Mouse (Mus musculus): ENCODE measurements around the gene Nkain1. TPM values are rescaled to one million over a fixed set of nuclear protein-coding genes. Genes with fewer than 3 reads are reported as not detected.
A peak's percentile ranks its signal among the peaks of the same experiment; 100 is the strongest.

The Nkain1 gene
- polyA plus RNA-seq, 1 experiment from 2014 or later, result 0.12 TPM

- Histone ChIP-seq H3K4me2 (no peak overlapping the region), H3K4me3 (no peak overlapping the region), H3K9ac (no peak overlapping the region), H3K4me1 (peaks cover 11% of the 10 kb centered on the region), H3K9me3 (replicated peaks) (no peaks in the 10 kb centered on the region), H3K27ac (no peak overlapping the region), H3K27me3 (replicated peaks) (peaks cover 35% of the 10 kb centered on the region), H3K36me3 (no peaks in the 10 kb centered on the region)
- no peak for ATAC-seq
- 64% methylated on average over 1 of the region's 1 CpGs for whole genome bisulfite sequencing (ENCODE audit: insufficient replicate concordance)
Observed at GRCm38 (mm10) chr4:130527804-130528203, 46.2 kb downstream of the Nkain1 start.

- no peaks in the 10 kb centered on the region for H3K36me3 ChIP-seq
Observed at GRCm38 (mm10) chr4:130525041-130525440, 48.9 kb downstream of the Nkain1 start.

GRCm38 (mm10) chr4:130521466-130521865 is 52.5 kb downstream of the Nkain1 start:
- Histone ChIP-seq H3K9me3 (replicated peaks) (no peaks in the 10 kb centered on the region), H3K36me3 (no peaks in the 10 kb centered on the region), H3K4me3 (no peak overlapping the region), H3K27ac (no peak overlapping the region), H3K4me2 (no peak overlapping the region), H3K9ac (no peak overlapping the region), H3K27me3 (replicated peaks) (peaks cover 37% of the 10 kb centered on the region), H3K4me1 (peaks cover 18% of the 10 kb centered on the region)
- no peak for ATAC-seq
- WGBS (ENCODE audit: insufficient replicate concordance), result 82% methylated on average over 6 of the region's 6 CpGs

More at GRCm38 (mm10) chr4:130525041-130525440, 48.9 kb downstream of the Nkain1 start:
- no peak overlapping the region for H3K27ac ChIP-seq
- no peak for ATAC-seq
- no peaks in the 10 kb centered on the region for H3K9me3 ChIP-seq (replicated peaks)
- H3K4me2 ChIP-seq, result no peak overlapping the region
- H3K9ac ChIP-seq, result no peak overlapping the region
- H3K27me3 ChIP-seq (replicated peaks), result peaks cover 32% of the 10 kb centered on the region
- H3K4me3 ChIP-seq, result no peak overlapping the region
- WGBS (ENCODE audit: insufficient replicate concordance), result 38% methylated on average over 1 of the region's 1 CpGs
- H3K4me1 ChIP-seq, result peaks cover 10% of the 10 kb centered on the region

GRCm38 (mm10) chr4:130520482-130520851 is 53.5 kb downstream of the Nkain1 start:
- Histone ChIP-seq H3K4me3 (peak overlapping the region; percentile 60), H3K36me3 (no peaks in the 10 kb centered on the region), H3K4me2 (peak overlapping the region; percentile 77), H3K9ac (peak overlapping the region; percentile 18; the same call in 1 of the 2 replicates), H3K9me3 (replicated peaks) (no peaks in the 10 kb centered on the region), H3K27ac (no peak overlapping the region), H3K27me3 (replicated peaks) (peaks cover 27% of the 10 kb centered on the region), H3K4me1 (peaks cover 18% of the 10 kb centered on the region)
- WGBS (ENCODE audit: insufficient replicate concordance), result 1% methylated on average over 9 of the region's 9 CpGs
- peak; percentile 56; the same call in 1 of the 2 replicates for ATAC-seq

GRCm38 (mm10) chr4:130519567-130520481 is 54.1 kb downstream of the Nkain1 start:
- H3K9me3 ChIP-seq (replicated peaks), result no peaks in the 10 kb centered on the region
- H3K36me3 ChIP-seq, result no peaks in the 10 kb centered on the region
- no peak overlapping the region for H3K27ac ChIP-seq
- peak; percentile 94 for ATAC-seq
- H3K4me3 ChIP-seq, result peak overlapping the region; percentile 60
- H3K4me2 ChIP-seq, result peak overlapping the region; percentile 77
- WGBS (ENCODE audit: insufficient replicate concordance), result 5% methylated on average over 40 of the region's 40 CpGs
- peaks cover 18% of the 10 kb centered on the region for H3K4me1 ChIP-seq
- peak overlapping the region; percentile 54 for H3K9ac ChIP-seq
- H3K27me3 ChIP-seq (replicated peaks), result peaks cover 24% of the 10 kb centered on the region

GRCm38 (mm10) chr4:130516490-130516889 is 57.5 kb downstream of the Nkain1 start:
- WGBS (ENCODE audit: insufficient replicate concordance), result 50% methylated on average over 6 of the region's 6 CpGs
- no peak overlapping the region for H3K9ac ChIP-seq
- no peak overlapping the region for H3K27ac ChIP-seq
- no peaks in the 10 kb centered on the region for H3K9me3 ChIP-seq (replicated peaks)
- no peak for ATAC-seq
- H3K4me3 ChIP-seq, result no peak overlapping the region
- peaks cover 18% of the 10 kb centered on the region for H3K4me1 ChIP-seq
- peaks cover 16% of the 10 kb centered on the region for H3K27me3 ChIP-seq (replicated peaks)
- H3K36me3 ChIP-seq, result no peaks in the 10 kb centered on the region
- H3K4me2 ChIP-seq, result no peak overlapping the region

Other genes starting within 250 kb of the Nkain1 start
- 52.1 and 52.9 TPM in 2 replicates for gene Zcchc17, start 214.2 kb downstream of the Nkain1 start, polyA plus RNA-seq (2016; fragmentation: Nextera tagmentation; extraction: Ambion mirVana)
- 112 and 119 TPM in 2 replicates for gene Snrnp40, start 214.0 kb downstream of the Nkain1 start, polyA plus RNA-seq (2016; fragmentation: Nextera tagmentation; extraction: Ambion mirVana)
- 43.2 and 43.7 TPM in 2 replicates for gene Pum1, start 89.1 kb upstream of the Nkain1 start, polyA plus RNA-seq (2016; fragmentation: Nextera tagmentation; extraction: Ambion mirVana)
- 8.0 and 9.8 TPM in 2 replicates for gene Sdc3, start 218.4 kb upstream of the Nkain1 start, polyA plus RNA-seq (2016; fragmentation: Nextera tagmentation; extraction: Ambion mirVana)

Measured in liver, embryonic 12.5 days (tissue).